Mouse (Mus musculus) cortical plate, adult 2 months (tissue): ENCODE results near the gene Wnt10b. TPM values are rescaled to one million over a fixed set of nuclear protein-coding genes. Genes with fewer than 3 reads are reported as not detected.
"Not testable (repeated sequence)": the region's sequence is repeated elsewhere in the genome, so short reads cannot be mapped to it uniquely, and the experiment has no call there.

Experiments
- H3K27ac ChIP-seq: fragments of 200-500 bp; 2 replicates; pipeline ENCODE4 v1.5.1; 2012; ENCODE audit warnings: low read length, control low read depth, inconsistent platforms; ENCODE audit not compliant: insufficient read depth
- H3K4me1 ChIP-seq: fragments of 200-500 bp; 2 replicates; pipeline ENCODE4 v1.6.1; 2011; ENCODE audit warnings: low read length; ENCODE audit not compliant: control insufficient read depth, insufficient read depth
- H3K4me3 ChIP-seq: fragments of 200-500 bp; 2 replicates; pipeline ENCODE4 v1.5.1; 2011; ENCODE audit warnings: mild to moderate bottlenecking, low read length, control low read depth; ENCODE audit not compliant: insufficient read depth
- CTCF ChIP-seq: fragments of 200-500 bp; IDR thresholded peaks from 2 replicates; pipeline ENCODE4 v1.5.1; 2011; ENCODE audit warnings: mild to moderate bottlenecking, control low read depth, low read length; ENCODE audit not compliant: insufficient read depth; ENCODE audit errors: extremely low read depth
- POLR2A ChIP-seq: fragments of 200-500 bp; IDR thresholded peaks from 2 replicates; pipeline ENCODE4 v1.6.1; 2011; ENCODE audit warnings: mild to moderate bottlenecking, low read length, control low read depth; ENCODE audit not compliant: insufficient read depth; ENCODE audit errors: extremely low read depth
- polyA plus RNA-seq: library from polyadenylated mRNA; depleted of rRNA; stranded (reverse); fragments of >200 nt; gene quantifications from 2 replicates; pipeline ENCODE4 v1.2.3, GENCODE M21; 2012

Gene Wnt10b
- polyA plus RNA-seq, 1 experiment, result 3.1 TPM

DNA sequence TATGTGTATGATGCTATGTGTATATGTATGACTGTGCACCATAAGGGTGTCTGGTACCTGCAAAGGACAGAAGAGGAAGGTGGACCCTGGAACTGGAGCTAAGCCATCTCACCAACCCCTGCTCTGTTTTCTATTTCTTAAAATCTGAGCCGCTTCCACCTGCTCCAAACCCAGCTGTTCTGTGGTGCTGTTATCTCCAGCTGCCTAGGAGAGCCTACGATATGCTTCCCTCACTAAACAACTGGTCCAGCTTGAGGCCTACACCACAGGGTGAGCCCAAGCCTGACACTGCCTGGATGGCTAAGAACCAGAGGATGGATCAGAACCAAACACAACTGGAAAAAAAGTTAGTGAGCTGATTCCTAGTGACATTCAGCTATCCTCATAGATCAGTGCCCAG, 23.8 kb downstream of the Wnt10b start:
- TF ChIP-seq POLR2A, result no peak
- TF ChIP-seq CTCF, result no peak
- H3K4me3 ChIP-seq, result no peak overlapping the region
- H3K27ac ChIP-seq, result no peak overlapping the region
- H3K4me1 ChIP-seq, result peaks cover 5% of the 10 kb centered on the region

DNA sequence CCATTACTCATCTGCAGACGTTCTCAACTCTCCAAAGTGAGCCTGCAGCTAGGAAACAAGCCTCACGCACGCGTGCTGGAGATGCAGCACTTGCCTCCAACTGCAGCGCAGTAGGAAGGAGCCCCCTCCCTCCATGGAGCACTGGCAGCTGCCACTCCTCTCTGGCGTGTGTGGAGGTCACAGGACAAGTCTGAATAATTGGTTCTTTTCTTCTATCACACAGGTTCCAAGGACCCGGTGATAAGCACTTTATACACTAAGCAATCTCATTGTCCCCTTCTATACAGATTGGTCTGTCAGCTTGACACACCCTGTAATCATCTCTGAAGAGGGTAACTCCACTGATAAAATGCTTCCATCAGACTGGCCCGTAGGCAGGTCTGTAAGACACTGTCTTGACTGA, 24.9 kb downstream of the Wnt10b start:
- H3K4me3 ChIP-seq, result no peak overlapping the region
- TF ChIP-seq POLR2A (no peak), CTCF (no peak)
- H3K4me1 ChIP-seq, result peaks cover 6% of the 10 kb centered on the region
- H3K27ac ChIP-seq, result no peak overlapping the region

DNA sequence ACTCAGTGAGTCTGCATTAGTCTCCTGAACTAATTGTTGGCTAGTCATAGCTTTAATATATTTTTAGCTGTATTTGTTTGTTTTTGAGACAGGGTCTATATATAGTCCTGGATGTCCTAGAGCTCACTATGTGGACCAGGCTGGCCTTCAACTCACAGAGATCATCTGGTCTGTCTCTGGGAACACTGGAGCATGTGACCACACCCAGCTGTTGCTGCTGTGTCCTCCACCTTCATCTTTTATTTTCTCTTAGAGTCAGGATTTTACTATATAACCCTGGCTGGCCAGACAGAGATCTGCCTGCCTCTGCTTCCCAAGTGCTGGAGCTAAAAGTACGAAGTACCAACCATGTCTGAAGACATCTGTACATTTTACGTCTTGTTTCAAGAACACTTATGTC, 28.9 kb downstream of the Wnt10b start:
- Histone ChIP-seq H3K4me1 (peaks cover 15% of the 10 kb centered on the region), H3K27ac (no peak overlapping the region), H3K4me3 (no peak overlapping the region)
- TF ChIP-seq POLR2A (no peak), CTCF (no peak)

DNA sequence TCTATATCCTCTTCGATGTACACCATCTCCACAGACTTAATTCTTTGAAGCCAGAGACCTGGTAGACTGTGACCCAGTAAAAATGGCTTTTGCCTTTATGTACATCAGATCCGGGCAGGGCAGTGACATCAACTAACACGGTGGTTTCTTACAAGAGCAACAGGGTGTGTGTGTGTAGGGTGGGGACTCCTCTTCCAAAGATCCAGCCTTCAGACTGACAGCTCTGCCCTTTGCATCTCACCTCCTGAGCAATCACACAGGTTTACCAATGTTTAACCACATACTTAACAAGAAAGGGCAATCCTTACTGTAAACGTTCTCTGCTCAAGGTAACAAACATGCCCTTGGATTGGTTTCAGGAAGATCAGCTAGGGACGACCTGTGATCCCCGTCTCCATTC, 30.7 kb downstream of the Wnt10b start:
- TF ChIP-seq CTCF (no peak), POLR2A (no peak)
- Histone ChIP-seq H3K27ac (no peak overlapping the region), H3K4me3 (no peak overlapping the region), H3K4me1 (peaks cover 17% of the 10 kb centered on the region)

DNA sequence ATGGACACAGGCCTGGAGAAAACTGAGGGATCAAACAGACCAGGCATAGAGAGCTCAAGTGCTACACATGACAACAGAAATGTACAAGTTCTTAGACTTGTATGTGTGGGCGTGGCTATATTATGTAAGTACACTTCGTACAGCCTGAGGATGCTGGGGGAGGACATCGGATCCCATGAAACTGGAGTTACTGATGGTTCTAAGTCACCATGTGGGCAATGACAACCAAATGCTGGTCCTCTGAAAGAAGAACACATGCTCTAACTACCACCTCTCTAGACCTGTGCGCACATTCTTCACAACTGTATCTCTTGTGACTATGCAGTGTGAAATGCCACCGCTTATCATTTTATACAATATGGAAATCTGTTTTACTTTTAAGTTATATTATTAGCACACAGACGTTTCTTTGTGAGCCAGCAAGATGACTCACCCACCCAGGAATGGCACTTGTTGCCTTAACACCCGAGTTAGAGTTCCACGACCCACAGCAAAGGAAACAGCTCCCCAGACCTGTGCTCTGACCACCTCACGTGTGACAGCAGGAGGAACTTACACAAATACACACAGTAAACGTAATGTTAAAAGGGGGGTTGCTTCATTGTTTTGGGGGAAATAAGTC, 31.5 kb downstream of the Wnt10b start:
- Histone ChIP-seq H3K4me3 (no peak overlapping the region), H3K27ac (no peak overlapping the region), H3K4me1 (peaks cover 17% of the 10 kb centered on the region)
- TF ChIP-seq POLR2A, result no peak
- TF ChIP-seq CTCF, result no peak

DNA sequence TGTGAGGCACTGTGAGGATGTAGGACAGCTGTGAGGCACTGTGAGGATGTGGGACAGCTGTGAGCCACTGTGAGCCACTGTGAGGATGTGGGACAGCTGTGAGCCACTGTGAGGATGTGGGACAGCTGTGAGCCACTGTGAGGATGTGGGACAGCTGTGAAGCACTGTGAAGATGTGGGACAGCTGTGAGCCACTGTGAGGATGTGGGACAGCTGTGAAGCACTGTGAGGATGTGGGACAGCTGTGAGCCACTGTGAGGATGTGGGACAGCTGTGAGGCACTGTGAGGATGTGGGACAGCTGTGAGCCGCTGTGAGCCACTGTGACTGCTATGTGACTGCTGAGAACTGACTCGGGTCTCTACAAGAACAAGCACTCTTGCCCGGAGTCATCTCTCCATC, 34.1 kb downstream of the Wnt10b start:
- H3K4me1 ChIP-seq, result peaks cover 18% of the 10 kb centered on the region
- H3K27ac ChIP-seq, H3K4me3 ChIP-seq: not testable (repeated sequence)

DNA sequence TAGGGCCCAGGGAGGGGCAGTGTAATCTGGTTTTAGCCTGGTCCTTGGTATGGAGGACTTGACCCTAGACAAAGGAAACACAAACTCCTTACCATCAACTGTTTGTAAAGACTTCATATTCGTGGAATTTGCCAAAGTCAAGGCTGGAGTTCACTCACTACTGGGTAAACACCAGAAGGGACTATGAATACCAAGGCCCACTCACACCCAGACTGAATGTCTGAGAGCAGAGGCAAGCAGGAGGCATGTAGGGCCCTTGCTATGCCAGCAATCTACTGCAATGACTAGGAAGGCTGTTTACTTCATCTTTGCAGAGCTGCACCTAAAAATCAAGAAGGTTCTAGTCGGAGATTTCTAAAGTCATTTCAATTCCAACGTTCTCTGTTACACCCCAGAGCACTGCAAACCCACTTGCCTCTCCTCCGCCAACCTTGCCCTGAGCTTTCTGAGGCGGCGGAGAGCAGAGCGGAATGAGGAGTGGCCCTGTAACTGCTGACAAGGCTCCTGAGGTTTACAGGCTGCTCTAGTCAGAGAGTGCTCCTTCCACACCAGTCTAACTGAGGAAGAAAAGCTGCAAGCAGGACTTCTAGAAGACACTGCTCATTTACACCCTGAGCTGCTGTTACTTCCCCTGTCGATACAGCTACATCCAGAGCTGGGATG, 35.1 kb downstream of the Wnt10b start:
- peaks cover 16% of the 10 kb centered on the region for H3K4me1 ChIP-seq
- no peak overlapping the region for H3K27ac ChIP-seq
- no peak for TF ChIP-seq POLR2A

DNA sequence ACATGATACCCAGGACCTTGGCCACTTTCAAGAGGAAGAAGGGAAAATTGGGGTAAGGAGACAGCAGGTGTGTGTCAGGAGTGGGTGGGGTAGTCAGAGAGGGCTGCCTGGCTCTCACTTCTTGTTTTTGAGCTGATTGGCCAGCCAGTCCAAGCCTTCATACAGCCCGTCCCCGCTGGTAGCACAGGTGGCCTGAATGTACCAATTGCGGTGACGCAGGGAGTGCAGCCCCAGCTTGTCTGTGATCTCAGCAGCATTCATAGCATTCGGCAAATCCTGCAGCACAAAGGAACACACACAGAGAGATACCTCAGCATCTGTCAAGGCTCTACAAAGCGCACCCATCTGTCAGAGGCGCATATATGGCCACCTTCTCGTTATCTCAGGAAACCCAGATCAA, 37.7 kb downstream of the Wnt10b start:
- no peak overlapping the region for H3K27ac ChIP-seq
- peaks cover 5% of the 10 kb centered on the region; the same call in 1 of the 2 replicates for H3K4me1 ChIP-seq
- H3K4me3 ChIP-seq, result no peak overlapping the region
- no peak for TF ChIP-seq CTCF
- no peak for TF ChIP-seq POLR2A

More for the DNA sequence above, 35.1 kb downstream of the Wnt10b start:
- no peak overlapping the region for H3K4me3 ChIP-seq

DNA sequence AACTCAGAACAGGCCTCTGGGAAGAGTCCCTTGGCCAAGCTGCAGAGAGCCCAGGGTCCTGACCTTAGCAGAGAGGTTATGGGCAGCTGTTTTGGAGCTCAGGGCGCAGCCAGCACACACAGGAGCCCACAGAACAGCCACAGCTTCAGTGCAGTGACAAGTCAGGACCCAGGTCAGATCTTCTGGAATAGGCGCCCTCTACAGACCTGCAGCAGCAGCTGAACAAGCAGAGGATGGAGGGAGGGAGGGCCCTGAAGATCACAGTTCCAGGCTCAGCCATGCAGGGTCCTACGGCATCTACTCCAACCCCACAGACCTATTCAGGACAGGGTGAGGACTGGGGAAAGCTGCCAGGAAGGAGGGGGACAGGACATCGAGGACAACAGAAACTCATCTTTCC, 39.2 kb downstream of the Wnt10b start:
- no peak overlapping the region for H3K27ac ChIP-seq
- no peak for TF ChIP-seq CTCF
- TF ChIP-seq POLR2A, result no peak

DNA sequence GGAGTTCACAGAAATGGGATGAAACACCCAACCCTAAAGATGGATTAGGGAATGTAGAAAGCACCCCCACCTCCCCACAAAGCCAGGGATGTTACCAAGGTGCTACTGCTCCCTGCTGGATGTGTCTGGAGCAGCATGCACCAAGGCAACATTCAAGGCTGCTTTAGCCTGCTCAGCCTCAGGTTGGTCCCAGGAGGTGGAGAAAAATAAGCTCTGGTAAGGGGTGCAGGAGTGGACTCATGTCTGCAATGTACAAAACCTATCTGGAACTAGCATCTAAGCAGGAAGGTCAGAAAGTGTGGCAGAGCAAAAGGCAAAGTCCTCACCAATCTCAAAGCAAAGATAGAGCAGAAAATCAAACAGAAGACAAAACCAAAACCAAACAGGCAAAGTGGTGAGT, 40.1 kb downstream of the Wnt10b start:
- TF ChIP-seq POLR2A (no peak), CTCF (peak; percentile 57)
- H3K27ac ChIP-seq, result no peak overlapping the region
- H3K4me3 ChIP-seq, result no peak overlapping the region
- peaks cover 1% of the 10 kb centered on the region; the same call in 1 of the 2 replicates for H3K4me1 ChIP-seq

More for the DNA sequence above, 39.2 kb downstream of the Wnt10b start:
- peaks cover 3% of the 10 kb centered on the region; the same call in 1 of the 2 replicates for H3K4me1 ChIP-seq
- no peak overlapping the region for H3K4me3 ChIP-seq
